Mouse (Mus musculus) midbrain, postnatal 0 days (tissue): ENCODE measurements at regions not wholly inside any gene's neighbourhood (a gene's known extent, or its start where the extent isn't known, plus 50 kb on each side); places are given as distances from the start of the nearest gene placed in this dataset.

ENCODE experiments used
- ATAC-seq: fragments of 200-750 bp; cut with Nextera tagmentation; 2 replicates; pipeline ENCODE4 v1.8.0; 2017; ENCODE audit warnings: moderate number of reproducible peaks, mild to moderate bottlenecking, moderate TSS enrichment, moderate library complexity; ENCODE audit not compliant: low FRiP score
- DNase-seq: peaks from one replicate; pipeline ENCODE4 v3.0.0-alpha.2; 2015; ENCODE audit warnings: low spot score
- H3K27ac ChIP-seq: fragments of 300-500 bp; sonication (generic); 2 replicates; pipeline ENCODE4 v1.5.1; 2014; ENCODE audit warnings: low read depth, mild to moderate bottlenecking, low read length, mixed read lengths
- H3K27me3 ChIP-seq: fragments of 300-500 bp; sonication (generic); 2 replicates; pipeline ENCODE4 v1.6.1; 2014; ENCODE audit warnings: low read length, control low read depth, mixed read lengths; ENCODE audit not compliant: insufficient read depth
- H3K36me3 ChIP-seq: fragments of 300-500 bp; sonication (generic); 2 replicates; pipeline ENCODE4 v1.6.1; 2014; ENCODE audit warnings: low read length, control low read depth, mixed read lengths; ENCODE audit not compliant: insufficient read depth
- H3K4me1 ChIP-seq: fragments of 300-500 bp; sonication (generic); 2 replicates; pipeline ENCODE4 v1.6.1; 2014; ENCODE audit warnings: mild to moderate bottlenecking, control low read depth, antibody characterized with exemption, low read length, mixed read lengths; ENCODE audit not compliant: insufficient read depth
- H3K4me2 ChIP-seq: fragments of 300-500 bp; sonication (generic); 2 replicates; pipeline ENCODE4 v1.6.1; 2014; ENCODE audit warnings: low read depth, mild to moderate bottlenecking, low read length, mixed read lengths; ENCODE audit not compliant: poor library complexity, severe bottlenecking
- H3K4me3 ChIP-seq: fragments of 300-500 bp; sonication (generic); 2 replicates; pipeline ENCODE4 v1.5.1; 2014; ENCODE audit warnings: low read depth, mild to moderate bottlenecking, low read length, moderate library complexity
- H3K9ac ChIP-seq: fragments of 300-500 bp; sonication (generic); replicated peaks from 2 replicates; pipeline ENCODE4 v1.6.1; 2014; ENCODE audit warnings: mild to moderate bottlenecking, low read length, moderate library complexity, mixed read lengths; ENCODE audit not compliant: poor library complexity, severe bottlenecking
- H3K9me3 ChIP-seq: fragments of 300-500 bp; sonication (generic); 2 replicates; pipeline ENCODE4 v1.6.1; 2016; ENCODE audit warnings: low read length, control low read depth
- CTCF ChIP-seq: IDR thresholded peaks from 2 replicates; pipeline ENCODE4 v1.5.1; 2016; ENCODE audit warnings: antibody characterized with exemption, mild to moderate bottlenecking
- WGBS: fragments of 180-500 bp; shearing (Covaris S2); extraction: QIAGEN DNeasy Blood & Tissue Kit; methylation state at CpG from one replicate; pipeline ENCODE4 v1.1.7; 2014; 5-methylcytosine and 5-hydroxymethylcytosine counted together

GRCm38 (mm10) chr2:167858346-167858745 is 73.5 kb upstream of the Ptpn1 start:
- WGBS, result 73% methylated on average over 10 of the region's 10 CpGs

GRCm38 (mm10) chr2:167857911-167858310 is 73.9 kb upstream of the Ptpn1 start:
- no peak overlapping the region for H3K4me3 ChIP-seq
- TF ChIP-seq CTCF, result no peak
- WGBS, result 78% methylated on average over 8 of the region's 8 CpGs
- H3K4me1 ChIP-seq, result peaks cover 2% of the 10 kb centered on the region; the same call in 1 of the 2 replicates
- no peaks in the 10 kb centered on the region for H3K9me3 ChIP-seq
- no peak overlapping the region for H3K27ac ChIP-seq
- H3K9ac ChIP-seq, result no peak overlapping the region
- H3K4me2 ChIP-seq, result no peak overlapping the region
- H3K36me3 ChIP-seq, result no peaks in the 10 kb centered on the region
- DNase-seq, result no peak
- H3K27me3 ChIP-seq, result no peaks in the 10 kb centered on the region
- no peak for ATAC-seq

More at GRCm38 (mm10) chr2:167858346-167858745, 73.5 kb upstream of the Ptpn1 start:
- Histone ChIP-seq H3K4me1 (peaks cover 2% of the 10 kb centered on the region; the same call in 1 of the 2 replicates), H3K27ac (no peak overlapping the region), H3K27me3 (no peaks in the 10 kb centered on the region), H3K4me3 (no peak overlapping the region), H3K9me3 (no peaks in the 10 kb centered on the region), H3K4me2 (no peak overlapping the region), H3K36me3 (no peaks in the 10 kb centered on the region), H3K9ac (no peak overlapping the region)
- ATAC-seq (no peak), DNase-seq (no peak)
- no peak for TF ChIP-seq CTCF

- no peak for TF ChIP-seq CTCF
Measured at GRCm38 (mm10) chr2:167856920-167857475, 74.9 kb upstream of the Ptpn1 start.

GRCm38 (mm10) chr2:167856020-167856419 is 75.8 kb upstream of the Ptpn1 start:
- no peak for DNase-seq

More at GRCm38 (mm10) chr2:167856920-167857475, 74.9 kb upstream of the Ptpn1 start:
- Histone ChIP-seq H3K4me3 (no peak overlapping the region), H3K27me3 (no peaks in the 10 kb centered on the region), H3K4me2 (no peak overlapping the region), H3K27ac (no peak overlapping the region), H3K4me1 (peaks cover 2% of the 10 kb centered on the region; the same call in 1 of the 2 replicates), H3K36me3 (no peaks in the 10 kb centered on the region), H3K9me3 (no peaks in the 10 kb centered on the region), H3K9ac (no peak overlapping the region)
- 82% methylated on average over 10 of the region's 10 CpGs for WGBS
- no peak for DNase-seq
- no peak for ATAC-seq

GRCm38 (mm10) chr2:167854060-167854459 is 77.8 kb upstream of the Ptpn1 start:
- Histone ChIP-seq H3K4me3 (no peak overlapping the region), H3K4me2 (no peak overlapping the region), H3K27me3 (no peaks in the 10 kb centered on the region), H3K9me3 (no peaks in the 10 kb centered on the region), H3K27ac (no peak overlapping the region), H3K4me1 (no peaks in the 10 kb centered on the region), H3K9ac (no peak overlapping the region), H3K36me3 (no peaks in the 10 kb centered on the region)
- TF ChIP-seq CTCF, result no peak
- WGBS, result 84% methylated on average over 1 of the region's 1 CpGs
- DNase-seq (no peak), ATAC-seq (no peak)

More at GRCm38 (mm10) chr2:167856020-167856419, 75.8 kb upstream of the Ptpn1 start:
- H3K4me1 ChIP-seq, result peaks cover 2% of the 10 kb centered on the region; the same call in 1 of the 2 replicates
- H3K4me3 ChIP-seq, result no peak overlapping the region
- no peak overlapping the region for H3K9ac ChIP-seq
- no peak overlapping the region for H3K4me2 ChIP-seq
- no peak for ATAC-seq
- no peak for TF ChIP-seq CTCF
- H3K36me3 ChIP-seq, result no peaks in the 10 kb centered on the region
- WGBS, result 45% methylated on average over 3 of the region's 3 CpGs
- H3K9me3 ChIP-seq, result no peaks in the 10 kb centered on the region
- no peaks in the 10 kb centered on the region for H3K27me3 ChIP-seq
- H3K27ac ChIP-seq, result no peak overlapping the region

- H3K27ac ChIP-seq, result no peak overlapping the region
- 82% methylated on average over 8 of the region's 8 CpGs for WGBS
- no peak for TF ChIP-seq CTCF
- no peak overlapping the region for H3K4me3 ChIP-seq
- H3K36me3 ChIP-seq, result no peaks in the 10 kb centered on the region
- H3K27me3 ChIP-seq, result no peaks in the 10 kb centered on the region
- no peak overlapping the region for H3K4me2 ChIP-seq
- no peak for DNase-seq
- ATAC-seq, result no peak
- no peaks in the 10 kb centered on the region for H3K9me3 ChIP-seq
- H3K4me1 ChIP-seq, result no peaks in the 10 kb centered on the region
- H3K9ac ChIP-seq, result no peak overlapping the region
Measured at GRCm38 (mm10) chr2:167853411-167853821, 78.4 kb upstream of the Ptpn1 start.
